Mouse (Mus musculus) A20 (cell line): ENCODE measurements around the gene Eomes.

Experiments
- DNase-seq: peaks from one replicate; pipeline ENCODE4 v3.0.0-alpha.2; 2011; ENCODE audit warnings: low read depth, low spot score

Eomes gene

DNA sequence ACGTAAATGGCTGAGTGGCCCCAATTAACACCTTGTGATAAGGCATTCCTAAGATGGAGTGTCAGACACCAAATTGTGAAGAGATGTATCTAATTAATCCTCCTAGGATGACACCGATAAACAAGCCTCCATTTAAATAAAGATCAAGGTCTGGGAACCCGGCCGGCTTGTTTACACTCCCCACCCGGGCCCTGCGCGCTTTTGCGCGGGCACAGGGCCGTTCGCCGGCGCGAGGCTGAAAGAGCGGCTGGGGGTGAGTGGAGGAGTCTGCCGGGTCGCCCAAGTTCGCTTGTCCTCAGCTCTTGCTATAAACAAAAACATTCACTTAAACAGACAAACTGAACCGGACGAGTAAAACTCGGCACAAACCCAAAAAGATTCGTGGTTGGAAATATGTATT is 9.6 kb downstream of the Eomes start:
- no peak for DNase-seq

DNA sequence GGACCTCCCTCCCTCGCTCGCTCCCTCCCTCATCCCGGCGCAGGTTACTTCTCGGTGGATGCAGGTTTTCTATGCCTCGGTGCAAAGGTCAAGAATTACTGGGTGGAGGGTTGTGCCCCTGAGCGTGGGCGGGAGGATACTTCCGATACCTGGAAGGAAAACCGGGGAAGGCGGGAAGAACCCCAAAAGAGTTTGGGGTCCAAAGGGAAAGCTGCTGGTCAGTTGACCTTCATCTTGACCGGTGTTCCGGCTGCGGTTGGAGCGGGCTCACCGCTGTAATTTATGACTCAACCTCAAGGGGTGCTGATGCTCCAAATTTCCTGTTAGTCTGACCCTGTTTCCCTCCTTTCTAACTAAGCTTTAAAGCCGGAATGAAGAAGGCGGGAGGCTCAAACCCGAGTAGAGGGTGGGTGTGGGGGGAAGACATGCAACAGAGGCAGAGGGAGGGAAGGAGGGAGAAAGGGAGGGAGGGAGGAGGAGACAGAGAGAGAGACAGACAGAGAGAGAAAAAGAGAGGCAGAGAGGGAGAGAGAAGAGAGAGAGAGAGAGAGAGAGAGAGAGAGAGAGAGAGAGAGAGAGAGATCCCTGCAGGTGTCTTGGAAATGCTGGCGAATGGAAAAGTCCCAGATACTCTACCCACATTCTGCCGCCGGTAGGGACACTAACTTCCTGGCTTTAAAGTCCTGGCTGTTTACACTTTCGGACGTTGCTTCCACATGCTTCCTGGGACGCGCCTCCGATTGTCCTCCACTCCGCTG is 10.3 kb downstream of the Eomes start:
- DNase-seq: peak; percentile 45

DNA sequence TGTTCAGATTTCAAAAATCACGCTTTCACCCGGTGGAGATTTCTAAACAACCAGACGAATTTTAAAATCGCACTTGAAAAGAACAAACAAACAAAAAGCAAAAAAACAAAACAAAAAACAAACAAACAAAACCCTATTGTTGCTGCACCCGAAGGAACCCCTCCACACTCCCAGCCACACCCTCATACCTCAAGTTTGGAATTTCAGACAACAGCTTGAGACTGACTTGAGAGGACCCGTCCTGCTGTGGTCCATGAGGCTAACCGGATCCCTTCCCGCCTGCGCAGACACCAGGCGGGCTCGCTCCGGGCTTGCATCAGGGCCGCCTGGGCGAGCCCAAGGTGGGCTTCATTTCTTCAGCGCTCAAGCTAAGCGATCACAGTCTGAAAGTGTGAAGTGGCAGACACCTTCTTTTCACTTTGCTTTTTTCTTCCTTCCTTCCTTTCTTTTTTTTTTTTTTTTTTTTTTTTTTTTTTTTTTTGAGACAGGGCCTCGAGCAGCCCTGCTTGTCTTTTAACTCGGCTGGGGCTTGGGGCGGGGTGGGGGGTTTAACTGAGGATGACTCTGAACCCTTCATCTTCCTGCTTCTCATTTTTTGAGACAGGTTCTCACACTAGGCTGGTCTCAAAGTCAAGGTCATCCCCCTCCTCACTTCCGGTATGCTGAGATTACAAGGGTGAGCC is 11.0 kb downstream of the Eomes start:
- no peak for DNase-seq

DNA sequence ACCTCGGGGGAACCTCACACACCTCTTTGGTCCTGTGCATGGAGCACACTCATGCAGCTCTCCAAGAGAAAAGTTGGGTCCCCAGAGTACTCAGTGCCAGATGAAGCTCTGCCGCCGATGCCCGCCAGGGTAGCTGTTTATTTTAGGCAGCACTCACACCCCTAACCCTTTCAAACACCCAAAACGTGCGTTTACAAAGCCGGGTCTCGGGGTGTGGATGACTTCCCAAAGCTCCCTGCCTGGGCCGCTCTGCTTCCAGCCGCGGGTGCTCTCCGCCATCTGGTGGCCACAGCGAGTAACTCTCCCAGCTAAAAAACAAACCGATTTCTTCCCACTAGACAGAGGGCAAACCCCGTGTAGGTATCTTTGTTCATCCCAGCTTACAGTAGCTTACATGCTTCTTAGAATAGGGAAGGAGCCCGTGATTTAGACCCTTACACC is 11.6 kb downstream of the Eomes start:
- DNase-seq: peak; percentile 75

DNA sequence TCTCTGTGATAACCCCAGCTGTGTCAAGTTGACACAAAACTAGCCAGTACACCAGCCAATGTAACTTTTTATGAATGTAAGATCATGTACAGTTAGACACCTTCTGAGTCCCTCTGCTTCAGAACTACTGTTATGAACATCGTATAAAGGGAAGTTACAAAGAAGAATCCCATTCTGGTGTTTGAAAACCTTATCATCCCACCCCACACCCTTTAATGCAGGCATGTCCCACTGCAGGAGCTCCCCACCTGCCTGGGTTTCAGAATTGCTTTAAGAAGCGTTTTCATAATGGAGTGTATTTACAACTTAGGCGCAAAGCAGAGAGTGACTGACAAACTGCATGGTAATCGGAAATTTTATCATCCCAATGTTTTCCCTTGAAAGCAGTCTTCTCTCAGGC is 13.2 kb downstream of the Eomes start:
- DNase-seq: no peak

DNA sequence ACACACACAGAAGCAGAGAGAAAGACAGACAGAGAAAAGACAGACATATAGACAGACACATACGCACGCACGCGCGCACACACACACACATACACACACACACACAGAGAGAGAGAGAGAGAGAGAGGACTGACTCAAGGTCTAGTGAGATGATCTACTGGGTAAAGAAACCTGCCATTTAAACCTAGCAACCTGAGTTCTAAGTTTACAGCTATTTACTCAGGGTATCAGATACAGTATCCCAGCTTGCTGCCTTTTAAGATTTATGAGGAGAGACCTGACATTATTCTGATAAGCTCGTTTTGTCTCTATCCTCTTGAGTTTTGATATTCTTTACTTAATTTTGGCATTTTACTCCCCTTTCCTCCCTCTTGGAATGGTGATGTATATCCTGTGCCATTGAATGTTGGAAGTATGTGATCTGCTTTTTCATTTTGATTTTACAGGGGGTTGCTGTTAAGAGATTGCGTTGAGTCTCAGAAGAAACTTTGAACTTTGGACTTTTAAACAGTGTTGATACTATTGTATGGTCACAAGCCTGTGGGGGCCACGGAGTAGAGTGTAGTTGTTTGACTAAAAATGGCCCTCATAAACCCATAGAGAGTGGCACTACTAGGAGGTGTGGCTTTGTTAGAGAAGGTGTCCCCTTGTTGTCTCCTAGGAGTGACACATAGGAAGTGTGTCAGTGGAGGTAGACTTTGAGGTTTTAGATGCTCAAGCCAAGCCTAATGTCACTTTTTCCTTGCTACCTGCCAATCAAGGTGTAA is 15.1 kb downstream of the Eomes start:
- DNase-seq: no peak

DNA sequence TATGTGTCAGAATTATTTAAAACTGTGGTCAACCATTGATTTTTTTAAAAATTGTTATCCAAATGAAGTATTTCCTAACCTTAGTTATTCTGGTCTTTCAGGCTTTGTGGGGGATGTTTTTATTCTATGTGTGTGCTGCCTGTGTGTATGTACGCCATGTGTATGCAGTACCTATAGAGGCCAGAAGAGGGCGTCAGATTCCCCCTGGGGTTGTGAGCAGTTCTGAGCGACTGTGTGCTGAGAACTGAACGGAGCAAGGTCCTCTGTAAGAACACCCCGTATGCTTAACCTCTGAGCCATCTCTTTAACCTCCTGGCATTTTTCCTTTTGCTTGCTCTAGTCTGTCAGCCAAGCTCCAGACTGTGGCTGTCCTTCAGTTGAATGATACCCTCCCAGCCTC is 16.1 kb downstream of the Eomes start:
- no peak for DNase-seq

DNA sequence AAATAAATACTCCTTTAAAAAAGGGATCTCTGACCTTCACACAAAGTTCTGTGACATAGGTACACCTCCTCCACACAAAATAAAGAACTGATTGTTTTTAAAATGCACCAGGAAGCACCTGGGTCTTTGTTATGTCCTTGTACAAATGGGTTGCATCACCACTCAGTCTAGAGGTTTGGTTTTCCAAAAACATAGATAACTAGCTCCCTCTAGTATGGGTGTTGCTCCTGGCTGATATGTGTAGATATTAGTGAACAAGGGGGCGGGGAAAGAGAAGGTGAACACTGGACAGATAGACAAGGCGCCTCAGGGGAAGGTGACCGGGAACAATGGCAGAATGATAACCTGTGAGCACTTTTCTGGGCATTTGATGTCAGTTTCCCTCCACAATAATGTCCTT is 17.9 kb downstream of the Eomes start:
- no peak for DNase-seq

DNA sequence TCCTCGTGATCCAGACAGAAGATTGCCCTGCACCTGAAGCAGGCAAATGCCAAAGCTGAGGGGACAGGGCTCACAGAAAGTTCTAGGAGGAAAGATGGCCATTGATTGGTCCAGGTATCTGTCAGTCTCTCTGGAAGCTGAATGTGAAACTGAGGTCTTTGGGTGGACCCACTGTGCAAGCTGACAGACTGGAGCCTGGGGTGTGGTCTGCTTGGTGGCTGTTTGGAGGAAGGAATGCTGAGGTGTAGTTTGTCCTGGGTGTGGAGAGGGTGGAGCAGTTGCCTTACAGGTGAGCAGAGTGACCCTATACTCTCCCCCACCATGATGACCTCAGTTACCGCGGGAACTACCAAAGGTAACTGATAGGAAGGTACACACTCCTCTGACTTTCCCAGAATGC is 18.9 kb downstream of the Eomes start:
- no peak for DNase-seq

DNA sequence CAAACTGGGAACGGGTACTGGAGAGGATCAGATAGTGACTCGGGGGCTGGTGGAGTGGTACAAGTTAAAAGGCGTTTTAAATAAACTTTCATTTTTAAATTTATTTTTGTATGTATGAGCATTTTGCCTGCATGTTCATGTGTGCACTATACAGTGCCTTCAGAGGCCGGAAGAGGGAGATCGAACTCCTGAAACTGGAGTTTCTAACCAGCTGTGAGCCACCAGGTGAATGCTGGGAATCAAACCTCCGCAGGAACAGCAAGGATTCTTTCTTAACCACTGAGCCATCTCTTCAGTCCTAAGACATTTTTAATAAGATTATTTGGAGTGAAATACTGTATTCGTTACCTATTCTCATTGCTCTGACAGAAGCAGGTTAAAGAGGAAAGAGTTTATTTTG is 20.0 kb downstream of the Eomes start:
- no peak for DNase-seq

DNA sequence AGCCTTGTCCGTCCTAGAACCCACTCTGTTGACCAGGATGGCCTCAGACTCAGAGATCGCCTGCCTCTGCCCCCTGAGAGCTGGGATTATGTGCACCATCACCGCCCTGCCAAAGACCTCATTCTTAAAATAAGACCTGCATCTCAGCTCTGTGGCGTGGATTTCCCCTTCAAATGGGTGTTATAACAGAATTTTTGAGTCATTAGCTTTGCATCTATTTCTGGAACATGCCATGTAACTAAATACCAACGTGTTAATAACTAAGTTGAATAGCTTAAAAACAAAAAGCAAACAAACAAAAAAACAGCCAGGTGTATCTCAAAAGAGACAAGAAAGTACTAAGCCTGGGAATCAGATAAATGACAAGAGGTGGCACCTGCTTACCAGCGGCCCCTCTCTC is 23.0 kb downstream of the Eomes start:
- no peak for DNase-seq

DNA sequence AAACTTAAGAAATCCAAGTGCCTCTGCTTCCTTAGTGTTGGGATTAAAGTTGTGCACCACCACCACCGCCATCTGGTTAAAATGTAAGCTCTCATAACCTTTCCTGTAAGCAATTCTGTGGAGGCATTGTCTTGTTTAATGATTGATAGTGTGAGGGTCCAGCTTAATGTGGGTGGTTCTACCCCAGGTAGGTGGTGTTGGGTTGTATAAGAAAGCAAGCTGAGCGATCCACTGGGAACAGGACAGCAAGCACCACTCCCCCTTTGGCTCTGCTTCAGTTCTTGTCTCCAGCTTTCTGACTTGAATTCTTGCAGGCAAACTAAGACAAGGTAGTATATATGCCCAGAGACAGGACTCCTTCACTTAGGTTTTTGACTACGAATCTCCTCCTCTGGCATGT is 26.6 kb downstream of the Eomes start:
- no peak for DNase-seq

DNA sequence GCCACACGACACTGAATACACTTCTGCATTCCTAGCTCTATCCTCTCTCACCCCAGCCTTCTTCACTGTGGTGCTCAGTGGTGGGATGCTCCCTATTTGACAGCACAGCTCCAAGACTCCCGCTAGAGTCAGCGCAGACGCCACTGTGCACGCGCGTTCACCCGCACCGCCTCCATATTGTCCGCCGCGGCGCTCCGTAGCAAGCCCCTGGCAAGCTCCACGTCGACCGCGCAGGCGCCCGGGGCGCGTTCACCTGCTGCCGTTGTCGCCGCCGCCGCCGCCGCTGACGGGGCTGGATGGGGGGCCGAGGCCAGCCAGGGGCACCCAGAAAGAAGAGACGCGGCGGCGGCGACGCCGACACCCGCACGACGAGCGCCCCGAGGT is 28.0 kb downstream of the Eomes start, which contains the start of gene Golga4:
Golga4 (plus strand) TSS at position 248 of the 384 bp plus-strand sequence.
- DNase-seq: peak; percentile 86

DNA sequence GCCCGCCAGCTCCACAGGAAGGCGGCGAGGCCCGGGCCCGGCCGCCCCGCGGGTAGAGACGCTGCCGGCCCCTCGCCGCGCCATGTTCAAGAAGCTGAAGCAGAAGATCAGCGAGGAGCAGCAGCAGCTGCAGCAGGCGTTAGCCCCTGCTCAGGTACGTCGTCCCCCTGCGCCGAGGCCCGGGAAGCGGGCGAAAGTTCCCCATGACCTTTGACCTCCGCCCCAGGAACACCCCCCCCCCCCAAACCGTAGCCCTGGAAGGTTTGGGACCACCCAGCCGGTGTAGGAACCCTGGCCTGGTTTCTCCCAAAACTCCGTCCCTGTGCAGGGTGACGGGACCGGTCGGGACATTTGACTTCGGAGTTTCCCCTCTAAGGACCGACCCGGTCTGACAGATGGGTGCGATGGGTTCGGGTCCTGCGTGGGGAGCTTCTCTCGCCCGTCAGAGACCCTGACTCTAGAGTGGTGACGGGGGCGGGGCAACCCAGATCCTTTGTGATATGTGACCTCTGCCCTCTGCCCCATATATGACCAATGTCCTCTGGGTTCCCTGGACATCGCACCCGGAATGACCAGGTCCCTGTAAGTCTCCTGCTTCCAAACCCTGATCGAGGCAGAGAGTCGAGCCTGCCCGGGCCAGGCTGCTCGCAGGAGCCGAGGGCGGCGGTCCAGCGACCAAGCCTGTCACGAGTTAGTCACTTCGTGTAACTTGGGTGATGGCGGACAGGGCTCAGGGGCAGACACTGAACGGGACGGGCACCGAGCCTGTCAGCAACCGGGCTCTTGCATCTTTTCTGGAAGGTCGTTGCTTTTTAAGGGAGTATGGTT is 28.6 kb downstream of the Eomes start:
- peak; percentile 47 for DNase-seq

DNA sequence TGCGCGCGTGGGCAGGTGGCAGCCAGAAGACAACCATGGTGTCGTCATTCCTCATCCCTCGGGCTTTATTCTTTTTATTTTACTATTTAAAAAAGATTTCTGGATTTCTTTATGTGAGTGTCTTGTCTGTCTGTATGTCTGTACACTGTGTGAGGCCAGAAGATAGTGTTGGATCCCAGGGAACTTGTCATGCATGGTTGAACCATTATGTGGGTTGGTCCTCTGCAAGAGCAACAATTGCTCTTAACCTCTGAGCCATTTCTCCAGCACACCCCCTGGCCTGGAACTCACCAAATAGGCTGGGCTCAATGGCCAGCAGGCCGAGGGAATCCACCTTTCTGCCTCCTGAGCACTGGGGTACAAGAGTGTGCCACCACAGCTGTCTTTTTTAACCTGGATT is 29.5 kb downstream of the Eomes start:
- DNase-seq: no peak

DNA sequence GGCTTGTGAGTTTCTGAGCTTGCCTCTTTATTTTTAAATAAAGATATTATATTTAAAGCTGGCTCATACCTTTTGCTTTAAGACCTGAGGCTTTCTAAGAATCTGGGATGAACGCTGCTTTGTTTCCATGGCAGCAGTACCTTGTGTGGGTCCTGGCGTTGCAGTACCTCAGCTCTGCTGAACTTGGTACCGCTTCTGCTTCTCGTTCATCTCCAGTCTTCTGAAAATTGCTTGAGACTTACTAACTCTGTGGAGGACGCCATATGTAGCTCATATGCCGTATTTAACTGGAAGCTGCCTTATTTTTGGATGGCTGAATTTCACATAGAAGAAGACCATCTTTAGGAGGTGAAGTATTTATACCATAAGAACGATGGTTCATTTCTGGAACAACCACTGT is 30.6 kb downstream of the Eomes start:
- DNase-seq: no peak

DNA sequence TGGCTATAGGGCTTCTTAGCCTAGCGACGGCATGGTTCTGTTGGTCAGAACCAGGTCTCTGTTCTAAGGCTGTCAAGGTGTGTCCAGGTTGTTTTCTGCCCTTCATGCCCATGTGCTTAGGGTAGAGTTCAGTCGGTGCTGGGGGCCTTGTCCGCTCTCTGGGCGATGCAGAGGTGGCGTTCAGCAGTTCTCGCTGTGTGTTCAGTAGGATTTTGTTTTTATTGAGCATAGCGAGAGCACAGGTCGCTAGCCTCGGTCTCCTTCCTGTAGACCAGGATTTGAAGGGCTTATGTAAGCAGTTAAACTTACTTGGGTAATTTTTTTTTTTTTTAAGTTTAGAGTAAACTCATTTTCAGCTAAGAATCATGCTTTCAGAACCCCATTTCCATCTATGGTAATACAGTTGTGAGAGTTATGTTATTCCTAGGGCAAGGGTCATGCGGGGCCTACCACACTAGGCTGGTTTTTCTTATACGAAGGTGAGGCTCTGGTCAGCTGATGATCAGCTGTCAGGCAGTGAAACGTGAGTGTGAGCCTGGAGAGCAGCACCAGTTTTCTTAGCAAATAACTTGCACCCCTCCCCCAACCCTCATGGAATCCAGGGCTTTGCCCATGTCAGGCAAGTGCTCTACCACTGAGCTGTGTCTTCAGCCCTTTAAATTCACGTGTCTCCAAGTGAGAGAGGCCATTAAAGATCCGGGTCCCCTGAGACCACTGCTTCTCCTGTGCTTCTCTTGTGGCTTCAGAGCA is 33.1 kb downstream of the Eomes start:
- no peak for DNase-seq

DNA sequence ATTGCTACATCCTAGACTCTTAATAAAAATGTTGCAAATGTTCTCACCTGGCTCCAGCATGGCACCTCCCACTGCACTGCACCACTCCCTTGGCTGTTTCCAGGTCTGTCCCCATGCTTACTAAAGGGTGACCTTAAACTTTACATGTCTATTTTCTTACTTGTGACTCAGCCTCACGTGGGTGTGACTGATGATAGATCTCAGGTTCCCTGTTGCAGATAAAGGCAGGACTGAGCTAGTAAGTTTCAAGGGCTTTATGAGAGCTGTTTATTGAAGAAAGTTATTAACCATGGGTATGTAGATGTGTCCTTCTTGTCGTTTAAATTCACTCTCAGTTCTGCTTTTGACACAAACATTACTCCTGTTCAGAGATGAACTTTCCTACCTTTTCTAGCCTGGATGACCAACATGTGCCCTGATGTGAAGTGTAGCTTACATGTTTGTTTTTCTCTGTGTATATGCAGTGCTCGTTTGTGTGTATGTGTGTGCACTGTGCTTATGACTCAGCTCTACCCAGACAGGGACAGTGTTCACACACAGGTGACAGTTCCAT is 34.7 kb downstream of the Eomes start:
- peak; percentile 70 for DNase-seq

DNA sequence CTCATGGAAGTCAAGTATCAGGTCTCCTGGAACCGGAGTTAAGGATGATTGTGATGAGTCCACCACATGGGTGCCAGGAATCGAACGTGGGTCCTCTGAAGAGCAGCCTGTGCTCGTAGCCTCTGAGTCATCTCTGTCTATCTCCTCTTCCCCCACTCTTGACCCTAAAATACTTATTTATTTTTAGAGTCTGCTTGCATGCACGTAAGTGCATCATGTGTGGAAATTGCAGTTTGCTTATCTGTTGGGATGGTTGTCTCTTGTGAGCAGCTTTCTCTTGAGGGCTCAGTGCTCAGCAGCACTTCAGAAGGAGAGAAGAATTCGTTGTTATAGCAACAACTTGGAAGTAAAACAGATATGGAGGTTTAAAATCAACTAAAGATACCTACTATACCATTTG is 37.5 kb downstream of the Eomes start:
- DNase-seq: no peak

DNA sequence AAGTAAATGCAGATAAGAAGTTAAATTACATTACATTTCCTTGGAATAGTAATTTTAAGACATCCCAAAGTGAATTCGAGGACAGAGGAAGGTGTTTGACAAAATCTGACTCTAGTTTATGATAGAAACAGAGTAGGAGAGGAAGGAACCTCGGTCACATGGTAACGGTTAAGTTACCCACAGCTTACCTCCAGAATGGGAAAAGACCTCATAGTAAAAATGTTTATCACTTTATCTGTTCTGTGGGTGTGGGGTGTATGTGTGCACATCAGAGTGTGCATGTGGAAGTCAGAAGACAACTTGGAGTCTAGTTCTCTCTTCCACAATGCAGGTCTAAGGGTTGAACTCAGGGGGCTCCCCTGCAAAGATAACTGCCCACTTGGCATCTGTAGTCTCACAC is 38.1 kb downstream of the Eomes start:
- DNase-seq: no peak

DNA sequence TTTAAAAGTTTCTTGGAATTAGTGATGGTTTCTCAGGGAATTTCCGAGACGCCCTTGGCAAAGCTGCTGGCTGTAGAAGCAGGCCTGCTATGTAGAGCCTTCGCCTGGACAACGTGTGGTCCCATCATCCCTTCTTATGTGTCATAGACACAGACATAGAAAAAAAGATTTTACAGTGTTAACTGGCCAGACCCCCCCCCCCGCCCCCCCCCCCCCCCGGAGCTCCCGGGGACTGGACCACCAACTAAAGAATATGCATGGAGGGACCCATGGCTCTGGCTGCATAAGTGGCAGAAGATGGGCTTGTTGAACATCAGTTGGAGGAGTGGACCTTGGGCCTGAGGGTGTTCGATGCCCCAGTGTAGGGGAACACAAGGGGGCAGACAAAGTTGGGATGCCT is 39.6 kb downstream of the Eomes start:
- no peak for DNase-seq
